Mouse (Mus musculus) forebrain, embryonic 10.5 days (tissue): ENCODE results near the gene Rcvrn. TPM values are rescaled to one million over a fixed set of nuclear protein-coding genes. Genes with fewer than 3 reads are reported as not detected.

ENCODE experiments used
- DNase-seq: peaks from one replicate; pipeline ENCODE4 v3.0.0-alpha.2; 2017; ENCODE audit warnings: low spot score; ENCODE audit errors: extremely low spot score
- H3K27ac ChIP-seq: fragments of 300-500 bp; sonication (generic); 2 replicates; pipeline ENCODE4 v1.5.1; 2016; ENCODE audit warnings: mild to moderate bottlenecking
- H3K27me3 ChIP-seq: fragments of 300-500 bp; sonication (generic); 2 replicates; pipeline ENCODE4 v1.6.1; 2016; ENCODE audit warnings: mild to moderate bottlenecking; ENCODE audit not compliant: poor library complexity, severe bottlenecking
- H3K36me3 ChIP-seq: fragments of 300-500 bp; sonication (generic); replicated peaks from 2 replicates; pipeline ENCODE4 v1.6.1; 2016; ENCODE audit warnings: mild to moderate bottlenecking, moderate library complexity
- H3K4me1 ChIP-seq: fragments of 300-500 bp; sonication (generic); 2 replicates; pipeline ENCODE4 v1.6.1; 2016
- H3K4me3 ChIP-seq: fragments of 300-500 bp; sonication (generic); 2 replicates; pipeline ENCODE4 v1.5.1; 2016; ENCODE audit warnings: mild to moderate bottlenecking, moderate library complexity
- H3K9me3 ChIP-seq: fragments of 300-500 bp; sonication (generic); 2 replicates; pipeline ENCODE4 v1.6.1; 2016; ENCODE audit warnings: mild to moderate bottlenecking, moderate library complexity
- WGBS: fragments of 180-500 bp; shearing (Covaris S2); methylation state at CpG from one replicate; pipeline ENCODE4 v1.1.7; 2016; 5-methylcytosine and 5-hydroxymethylcytosine counted together
- polyA plus RNA-seq: library from polyadenylated mRNA; unstranded; fragments of >200 nt; fragmentation: Nextera tagmentation; extraction: Ambion mirVana; gene quantifications from 2 replicates; pipeline ENCODE4 v1.2.1, GENCODE M21; 2016

Gene Rcvrn
- not detected in 2 replicates for polyA plus RNA-seq

- Histone ChIP-seq H3K9me3 (no peaks in the 10 kb centered on the region), H3K36me3 (no peaks in the 10 kb centered on the region), H3K4me3 (no peak within 1 kb of the TSS), H3K27ac (no peak within 1 kb of the TSS), H3K4me1 (peaks cover 9% of the 10 kb centered on the region; the same call in 1 of the 2 replicates), H3K27me3 (no peaks in the 10 kb centered on the region; the same call in 1 of the 2 replicates)
- DNase-seq, result no peak
- WGBS, result 70% methylated on average over 7 of the region's 7 CpGs
Measured at GRCm38 (mm10) chr11:67694703-67695376, at the start of gene Rcvrn. Gene Rcvrn (plus strand): TSS chr11:67695326.

- Histone ChIP-seq H3K4me1 (peaks cover 12% of the 10 kb centered on the region), H3K9me3 (no peaks in the 10 kb centered on the region), H3K4me3 (no peak overlapping the region), H3K36me3 (no peaks in the 10 kb centered on the region), H3K27me3 (no peaks in the 10 kb centered on the region), H3K27ac (no peak overlapping the region)
- WGBS, result 38% methylated on average over 5 of the region's 5 CpGs
- DNase-seq, result peak; percentile 66
Measured at GRCm38 (mm10) chr11:67647745-67648144, 47.4 kb upstream of the Rcvrn start.

GRCm38 (mm10) chr11:67648651-67649407 lies 46.3 kb upstream of the Rcvrn start:
- no peak overlapping the region for H3K4me3 ChIP-seq
- H3K9me3 ChIP-seq, result no peaks in the 10 kb centered on the region
- no peak for DNase-seq
- H3K36me3 ChIP-seq, result no peaks in the 10 kb centered on the region
- H3K27ac ChIP-seq, result no peak overlapping the region
- H3K4me1 ChIP-seq, result peaks cover 19% of the 10 kb centered on the region
- 82% methylated on average over 11 of the region's 11 CpGs for WGBS
- no peaks in the 10 kb centered on the region for H3K27me3 ChIP-seq

GRCm38 (mm10) chr11:67649971-67650707 lies 45.0 kb upstream of the Rcvrn start:
- Histone ChIP-seq H3K27ac (no peak overlapping the region), H3K27me3 (no peaks in the 10 kb centered on the region), H3K4me3 (no peak overlapping the region), H3K4me1 (peaks cover 19% of the 10 kb centered on the region), H3K36me3 (no peaks in the 10 kb centered on the region), H3K9me3 (no peaks in the 10 kb centered on the region)
- WGBS, result 56% methylated on average over 10 of the region's 10 CpGs
- DNase-seq, result no peak

GRCm38 (mm10) chr11:67651731-67652130 lies 43.4 kb upstream of the Rcvrn start:
- WGBS, result 87% methylated on average over 6 of the region's 6 CpGs
- Histone ChIP-seq H3K9me3 (no peaks in the 10 kb centered on the region), H3K27me3 (no peaks in the 10 kb centered on the region), H3K36me3 (no peaks in the 10 kb centered on the region), H3K4me1 (peaks cover 19% of the 10 kb centered on the region), H3K4me3 (no peak overlapping the region), H3K27ac (no peak overlapping the region)
- DNase-seq, result no peak

GRCm38 (mm10) chr11:67652194-67652892 lies 42.8 kb upstream of the Rcvrn start:
- 19% methylated on average over 14 of the region's 14 CpGs for WGBS
- Histone ChIP-seq H3K4me1 (peaks cover 19% of the 10 kb centered on the region), H3K9me3 (no peaks in the 10 kb centered on the region), H3K36me3 (no peaks in the 10 kb centered on the region), H3K27me3 (no peaks in the 10 kb centered on the region), H3K4me3 (peak overlapping the region; percentile 1; the same call in 1 of the 2 replicates), H3K27ac (no peak overlapping the region)
- DNase-seq, result peak; percentile 56

- H3K36me3 ChIP-seq, result no peaks in the 10 kb centered on the region
- DNase-seq, result peak; percentile 29
- no peaks in the 10 kb centered on the region for H3K27me3 ChIP-seq
- H3K27ac ChIP-seq, result no peak overlapping the region
- H3K4me1 ChIP-seq, result peaks cover 20% of the 10 kb centered on the region
- H3K4me3 ChIP-seq, result peak overlapping the region; percentile 1; the same call in 1 of the 2 replicates
- 39% methylated on average over 6 of the region's 6 CpGs for WGBS
- H3K9me3 ChIP-seq, result no peaks in the 10 kb centered on the region
Measured at GRCm38 (mm10) chr11:67652893-67653255, 42.3 kb upstream of the Rcvrn start.

- no peak for DNase-seq
- Histone ChIP-seq H3K4me1 (peaks cover 22% of the 10 kb centered on the region), H3K4me3 (no peak overlapping the region), H3K27me3 (no peaks in the 10 kb centered on the region), H3K27ac (no peak overlapping the region), H3K36me3 (no peaks in the 10 kb centered on the region), H3K9me3 (no peaks in the 10 kb centered on the region)
- 91% methylated on average over 9 of the region's 9 CpGs for WGBS
Measured at GRCm38 (mm10) chr11:67653521-67654090, 41.5 kb upstream of the Rcvrn start.

- H3K27me3 ChIP-seq, result no peaks in the 10 kb centered on the region
- H3K4me3 ChIP-seq, result no peak overlapping the region
- no peak overlapping the region for H3K27ac ChIP-seq
- H3K9me3 ChIP-seq, result no peaks in the 10 kb centered on the region
- no peak for DNase-seq
- WGBS, result 88% methylated on average over 4 of the region's 4 CpGs
- peaks cover 22% of the 10 kb centered on the region for H3K4me1 ChIP-seq
- H3K36me3 ChIP-seq, result no peaks in the 10 kb centered on the region
Measured at GRCm38 (mm10) chr11:67654514-67654913, 40.6 kb upstream of the Rcvrn start.

- no peaks in the 10 kb centered on the region for H3K27me3 ChIP-seq
- DNase-seq, result no peak
- no peak overlapping the region for H3K4me3 ChIP-seq
- 82% methylated on average over 17 of the region's 17 CpGs for WGBS
- no peak overlapping the region for H3K27ac ChIP-seq
- H3K36me3 ChIP-seq, result no peaks in the 10 kb centered on the region
- no peaks in the 10 kb centered on the region for H3K9me3 ChIP-seq
- peaks cover 18% of the 10 kb centered on the region for H3K4me1 ChIP-seq
Measured at GRCm38 (mm10) chr11:67655236-67655959, 39.7 kb upstream of the Rcvrn start.

GRCm38 (mm10) chr11:67656366-67656765 lies 38.8 kb upstream of the Rcvrn start:
- DNase-seq, result no peak

More at GRCm38 (mm10) chr11:67656366-67656765, 38.8 kb upstream of the Rcvrn start:
- no peaks in the 10 kb centered on the region for H3K27me3 ChIP-seq
- H3K27ac ChIP-seq, result no peak overlapping the region
- peaks cover 17% of the 10 kb centered on the region for H3K4me1 ChIP-seq
- WGBS, result 84% methylated on average over 7 of the region's 7 CpGs
- no peaks in the 10 kb centered on the region for H3K9me3 ChIP-seq
- no peaks in the 10 kb centered on the region for H3K36me3 ChIP-seq
- H3K4me3 ChIP-seq, result no peak overlapping the region
